Mouse (Mus musculus): ENCODE measurements around the gene Il1rn. TPM values are rescaled to one million over a fixed set of nuclear protein-coding genes. Genes with fewer than 3 reads are reported as not detected.

The Il1rn gene
- total and polyA plus RNA-seq, 3 experiments: not detected

GRCm38 (mm10) chr2:24378747-24379450 is 42.2 kb downstream of the Il1rn start:
- Histone ChIP-seq H3K4me1 (ENCODE audit: control insufficient read depth in 1 of 2, insufficient read depth in 2 of 2, low read length in 2 of 2) (no peaks in the 10 kb centered on the region), H3K27me3 (ENCODE audit: control insufficient read depth in 1 of 2, insufficient read depth in 2 of 2, low read length in 2 of 2) (no peaks in the 10 kb centered on the region), H3K9ac (ENCODE audit: control insufficient read depth, low read depth, low read length, poor library complexity, severe bottlenecking) (no peak overlapping the region), H3K4me3 (ENCODE audit: control insufficient read depth in 1 of 2, insufficient read depth in 1 of 2, low read depth in 2 of 2, low read length in 2 of 2) (no peak overlapping the region), H3K36me3 (ENCODE audit: control insufficient read depth in 1 of 2, insufficient read depth in 2 of 2, low read length in 2 of 2) (no peaks in the 10 kb centered on the region), H3K9me3 (replicated peaks; ENCODE audit: insufficient read depth, low read length) (no peaks in the 10 kb centered on the region), H3K79me2 (ENCODE audit: control insufficient read depth, insufficient read depth, low read length, poor library complexity) (no peaks in the 10 kb centered on the region), H3K27ac (ENCODE audit: control insufficient read depth, low read depth, low read length) (no peak overlapping the region)
- no peak for DNase-seq (ENCODE audit: low read depth, low spot score)
- TF ChIP-seq TCF12 (IDR thresholded peaks at IDR 0.05; ENCODE audit: low read depth, low read length) (no peak), ELF1 (IDR thresholded peaks at IDR 0.05; ENCODE audit: low read depth, low read length) (no peak), ZC3H11A (IDR thresholded peaks at IDR 0.05; ENCODE audit: low read depth, low read length) (no peak), HCFC1 (IDR thresholded peaks at IDR 0.05; ENCODE audit: low read depth, low read length) (no peak), SIN3A (IDR thresholded peaks at IDR 0.05; ENCODE audit: low read length) (no peak), NRF1 (IDR thresholded peaks at IDR 0.05; ENCODE audit: insufficient read depth, low read depth, low read length, poor library complexity, severe bottlenecking) (no peak), ZNF384 (IDR thresholded peaks at IDR 0.05; ENCODE audit: low read depth, low read length) (no peak), ETS1 (IDR thresholded peaks at IDR 0.05; ENCODE audit: low read depth, low read length) (no peak), CHD2 (IDR thresholded peaks at IDR 0.05; ENCODE audit: low read length) (no peak), POLR2AphosphoS5 (IDR thresholded peaks at IDR 0.05; ENCODE audit: borderline replicate concordance, low read depth, low read length) (no peak), CHD1 (IDR thresholded peaks at IDR 0.05; ENCODE audit: low read depth, low read length) (no peak), E2F4 (IDR thresholded peaks at IDR 0.05; ENCODE audit: borderline replicate concordance, low read depth, low read length) (no peak), BHLHE40 (IDR thresholded peaks at IDR 0.05; ENCODE audit: borderline replicate concordance, low read depth, low read length) (no peak), JUND (IDR thresholded peaks at IDR 0.05; ENCODE audit: low read depth, low read length) (no peak), USF2 (IDR thresholded peaks at IDR 0.05; ENCODE audit: borderline replicate concordance in 1 of 2, insufficient read depth in 1 of 2, low read depth in 1 of 2, low read length in 2 of 2) (no peak)

GRCm38 (mm10) chr2:24382456-24383230 is 46.0 kb downstream of the Il1rn start:
- no peak overlapping the region for H3K27ac ChIP-seq (ENCODE audit: control insufficient read depth, low read depth, low read length)
- H3K4me1 ChIP-seq (ENCODE audit: control insufficient read depth in 1 of 2, insufficient read depth in 2 of 2, low read length in 2 of 2): no peaks in the 10 kb centered on the region
- H3K79me2 ChIP-seq (ENCODE audit: control insufficient read depth, insufficient read depth, low read length, poor library complexity): no peaks in the 10 kb centered on the region
- no peak overlapping the region for H3K4me3 ChIP-seq (ENCODE audit: control insufficient read depth in 1 of 2, insufficient read depth in 1 of 2, low read depth in 2 of 2, low read length in 2 of 2)
- H3K27me3 ChIP-seq (ENCODE audit: control insufficient read depth in 1 of 2, insufficient read depth in 2 of 2, low read length in 2 of 2): no peaks in the 10 kb centered on the region
- no peaks in the 10 kb centered on the region for H3K36me3 ChIP-seq (ENCODE audit: control insufficient read depth in 1 of 2, insufficient read depth in 2 of 2, low read length in 2 of 2)
- H3K9me3 ChIP-seq (replicated peaks; ENCODE audit: insufficient read depth, low read length): no peaks in the 10 kb centered on the region
- no peak for DNase-seq (ENCODE audit: low read depth, low spot score)
- no peak overlapping the region for H3K9ac ChIP-seq (ENCODE audit: control insufficient read depth, low read depth, low read length, poor library complexity, severe bottlenecking)
- TF ChIP-seq SIN3A (IDR thresholded peaks at IDR 0.05; ENCODE audit: low read length) (no peak), EP300 (IDR thresholded peaks at IDR 0.05; ENCODE audit: low read depth in 1 of 2, low read length in 2 of 2) (no peak), MYB (IDR thresholded peaks at IDR 0.05; ENCODE audit: low read depth, low read length) (no peak), CHD1 (IDR thresholded peaks at IDR 0.05; ENCODE audit: low read depth, low read length) (no peak), ZMIZ1 (IDR thresholded peaks at IDR 0.05; ENCODE audit: low read depth, low read length) (no peak), JUND (IDR thresholded peaks at IDR 0.05; ENCODE audit: low read depth, low read length) (no peak), GATA1 (IDR thresholded peaks at IDR 0.05; ENCODE audit: low read depth, low read length) (no peak)

Data from MEL (cell line).